Mouse (Mus musculus) forebrain, embryonic 13.5 days (tissue): Measurements from ENCODE around the gene Ppp1r32. TPM values are rescaled to one million over a fixed set of nuclear protein-coding genes. Genes with fewer than 3 reads are reported as not detected.

ENCODE experiments used
- ATAC-seq: fragments of 200-750 bp; cut with Nextera tagmentation; 2 replicates; pipeline ENCODE4 v1.8.0; 2017
- H3K27ac ChIP-seq: fragments of 300-500 bp; sonication (generic); 2 replicates; pipeline ENCODE4 v1.5.1; 2015; ENCODE audit warnings: inconsistent platforms, mild to moderate bottlenecking, moderate library complexity
- H3K27me3 ChIP-seq: fragments of 300-500 bp; sonication (generic); 2 replicates; pipeline ENCODE4 v1.6.1; 2015; ENCODE audit warnings: mild to moderate bottlenecking, inconsistent platforms
- H3K36me3 ChIP-seq: fragments of 300-500 bp; sonication (generic); 2 replicates; pipeline ENCODE4 v1.6.1; 2015; ENCODE audit warnings: mild to moderate bottlenecking, inconsistent platforms; ENCODE audit not compliant: poor library complexity, severe bottlenecking
- H3K4me1 ChIP-seq: fragments of 300-500 bp; sonication (generic); 2 replicates; pipeline ENCODE4 v1.6.1; 2015; ENCODE audit warnings: inconsistent platforms
- H3K4me2 ChIP-seq: fragments of 300-500 bp; sonication (generic); 2 replicates; pipeline ENCODE4 v1.6.1; 2015; ENCODE audit warnings: inconsistent platforms, mild to moderate bottlenecking, moderate library complexity
- H3K4me3 ChIP-seq: fragments of 300-500 bp; sonication (generic); 2 replicates; pipeline ENCODE4 v1.5.1; 2015; ENCODE audit warnings: mild to moderate bottlenecking, inconsistent platforms
- H3K9ac ChIP-seq: fragments of 300-500 bp; sonication (generic); 2 replicates; pipeline ENCODE4 v1.6.1; 2015; ENCODE audit warnings: mild to moderate bottlenecking, inconsistent platforms
- H3K9me3 ChIP-seq: fragments of 300-500 bp; sonication (generic); replicated peaks from 2 replicates; pipeline ENCODE4 v1.6.1; 2016; ENCODE audit warnings: inconsistent platforms
- WGBS: fragments of 180-500 bp; shearing (Covaris S2); methylation state at CpG from one replicate; pipeline ENCODE4 v1.1.7; 2015; 5-methylcytosine and 5-hydroxymethylcytosine counted together
- polyA plus RNA-seq: library from polyadenylated mRNA; unstranded; fragments of >200 nt; fragmentation: Nextera tagmentation; extraction: Ambion mirVana; gene quantifications from 2 replicates; pipeline ENCODE4 v1.2.1, GENCODE M21; 2015

The Ppp1r32 gene
- polyA plus RNA-seq, 1 experiment from 2014 or later, result 1.5 TPM

DNA sequence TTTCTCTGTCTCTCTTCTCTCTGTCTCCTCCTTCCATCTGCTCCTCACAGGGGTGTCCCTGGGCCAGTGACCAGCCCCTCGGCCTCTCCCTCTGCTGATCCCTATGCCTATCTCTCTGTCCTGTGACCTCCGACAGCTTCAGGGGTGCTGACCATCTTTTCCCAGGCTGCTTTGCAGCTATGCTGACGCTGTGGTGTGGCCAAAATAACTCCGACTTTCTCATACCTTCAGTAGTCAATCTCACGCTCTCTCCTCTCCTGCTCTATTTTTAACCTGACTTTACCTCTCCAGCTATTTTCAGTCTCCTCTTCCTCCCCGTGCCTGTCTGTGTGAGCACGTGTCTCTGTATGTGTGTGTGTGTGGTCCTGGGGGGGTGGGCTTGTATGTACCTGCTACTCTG, 49.5 kb downstream of the Ppp1r32 start:
- Histone ChIP-seq H3K4me1 (peaks cover 26% of the 10 kb centered on the region), H3K27ac (no peak overlapping the region), H3K4me3 (no peak overlapping the region), H3K4me2 (no peak overlapping the region), H3K36me3 (no peaks in the 10 kb centered on the region), H3K9ac (no peak overlapping the region), H3K9me3 (no peaks in the 10 kb centered on the region), H3K27me3 (no peaks in the 10 kb centered on the region)
- 71% methylated on average over 7 of the region's 7 CpGs for WGBS
- ATAC-seq, result no peak

DNA sequence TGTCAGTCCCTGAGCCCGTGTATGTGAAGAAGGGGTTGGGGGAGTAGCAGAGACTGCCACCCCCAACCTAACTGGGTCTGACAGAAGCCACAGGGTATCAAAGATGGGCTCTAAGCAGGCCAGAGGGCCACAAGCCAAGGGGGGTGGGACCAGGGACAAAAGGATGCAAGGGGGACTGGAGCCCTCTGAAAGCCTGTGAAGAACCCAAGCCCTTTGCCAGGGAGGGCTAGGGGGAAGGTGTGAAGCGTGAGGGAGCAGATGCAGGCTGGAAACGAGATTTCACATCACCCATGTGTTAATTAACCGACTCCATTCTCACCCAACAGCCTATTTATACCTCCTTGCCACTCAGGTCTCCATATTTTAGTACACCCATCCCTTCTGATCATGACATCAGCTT, 50.9 kb downstream of the Ppp1r32 start:
- Histone ChIP-seq H3K9ac (no peak overlapping the region), H3K27me3 (no peaks in the 10 kb centered on the region), H3K27ac (peak overlapping the region; percentile 6), H3K4me3 (no peak overlapping the region), H3K4me2 (no peak overlapping the region), H3K9me3 (no peaks in the 10 kb centered on the region), H3K36me3 (no peaks in the 10 kb centered on the region), H3K4me1 (peaks cover 26% of the 10 kb centered on the region)
- ATAC-seq, result peak; percentile 28; the same call in 1 of the 2 replicates
- 34% methylated on average over 4 of the region's 4 CpGs for WGBS

GRCm38 (mm10) chr19:10431410-10431809, 51.3 kb downstream of the Ppp1r32 start:
- H3K27ac ChIP-seq, result peak overlapping the region; percentile 6; the same call in 1 of the 2 replicates
- H3K4me3 ChIP-seq, result no peak overlapping the region
- no peak overlapping the region for H3K4me2 ChIP-seq
- 0 out of 2 replicates have a peak, but pooled peaks have one; percentile 6 for ATAC-seq
- WGBS, result 71% methylated on average over 3 of the region's 3 CpGs
- H3K27me3 ChIP-seq, result no peaks in the 10 kb centered on the region
- H3K4me1 ChIP-seq, result peaks cover 26% of the 10 kb centered on the region
- no peaks in the 10 kb centered on the region for H3K36me3 ChIP-seq
- H3K9ac ChIP-seq, result no peak overlapping the region
- H3K9me3 ChIP-seq, result no peaks in the 10 kb centered on the region

- WGBS, result 89% methylated on average over 8 of the region's 8 CpGs
- ATAC-seq, result no peak
Measured at GRCm38 (mm10) chr19:10429371-10429770, 53.4 kb downstream of the Ppp1r32 start.

GRCm38 (mm10) chr19:10427431-10427830, 55.3 kb downstream of the Ppp1r32 start:
- Histone ChIP-seq H3K4me3 (no peak overlapping the region), H3K9ac (no peak overlapping the region), H3K27me3 (peaks cover 6% of the 10 kb centered on the region; the same call in 1 of the 2 replicates), H3K27ac (no peak overlapping the region), H3K9me3 (no peaks in the 10 kb centered on the region), H3K4me1 (peaks cover 37% of the 10 kb centered on the region), H3K36me3 (no peaks in the 10 kb centered on the region), H3K4me2 (no peak overlapping the region)
- ATAC-seq, result no peak
- 86% methylated on average over 9 of the region's 9 CpGs for whole genome bisulfite sequencing

More at GRCm38 (mm10) chr19:10429371-10429770, 53.4 kb downstream of the Ppp1r32 start:
- Histone ChIP-seq H3K9me3 (no peaks in the 10 kb centered on the region), H3K4me3 (no peak overlapping the region), H3K36me3 (no peaks in the 10 kb centered on the region), H3K27ac (no peak overlapping the region), H3K4me1 (peaks cover 31% of the 10 kb centered on the region), H3K9ac (no peak overlapping the region), H3K27me3 (no peaks in the 10 kb centered on the region), H3K4me2 (no peak overlapping the region)

GRCm38 (mm10) chr19:10426793-10427192, 55.9 kb downstream of the Ppp1r32 start:
- H3K36me3 ChIP-seq, result no peaks in the 10 kb centered on the region

GRCm38 (mm10) chr19:10426312-10426711, 56.4 kb downstream of the Ppp1r32 start:
- Histone ChIP-seq H3K36me3 (no peaks in the 10 kb centered on the region), H3K27ac (no peak overlapping the region), H3K9me3 (no peaks in the 10 kb centered on the region), H3K9ac (no peak overlapping the region), H3K27me3 (peaks cover 6% of the 10 kb centered on the region; the same call in 1 of the 2 replicates), H3K4me1 (peaks cover 37% of the 10 kb centered on the region), H3K4me2 (no peak overlapping the region), H3K4me3 (no peak overlapping the region)
- 45% methylated on average over 25 of the region's 25 CpGs for WGBS
- no peak for ATAC-seq

More at GRCm38 (mm10) chr19:10426793-10427192, 55.9 kb downstream of the Ppp1r32 start:
- H3K4me1 ChIP-seq, result peaks cover 37% of the 10 kb centered on the region
- H3K27me3 ChIP-seq, result peaks cover 6% of the 10 kb centered on the region; the same call in 1 of the 2 replicates
- no peak overlapping the region for H3K4me2 ChIP-seq
- H3K9ac ChIP-seq, result no peak overlapping the region
- H3K27ac ChIP-seq, result no peak overlapping the region
- H3K9me3 ChIP-seq, result no peaks in the 10 kb centered on the region
- 54% methylated on average over 6 of the region's 6 CpGs for WGBS
- no peak overlapping the region for H3K4me3 ChIP-seq
- no peak for ATAC-seq

DNA sequence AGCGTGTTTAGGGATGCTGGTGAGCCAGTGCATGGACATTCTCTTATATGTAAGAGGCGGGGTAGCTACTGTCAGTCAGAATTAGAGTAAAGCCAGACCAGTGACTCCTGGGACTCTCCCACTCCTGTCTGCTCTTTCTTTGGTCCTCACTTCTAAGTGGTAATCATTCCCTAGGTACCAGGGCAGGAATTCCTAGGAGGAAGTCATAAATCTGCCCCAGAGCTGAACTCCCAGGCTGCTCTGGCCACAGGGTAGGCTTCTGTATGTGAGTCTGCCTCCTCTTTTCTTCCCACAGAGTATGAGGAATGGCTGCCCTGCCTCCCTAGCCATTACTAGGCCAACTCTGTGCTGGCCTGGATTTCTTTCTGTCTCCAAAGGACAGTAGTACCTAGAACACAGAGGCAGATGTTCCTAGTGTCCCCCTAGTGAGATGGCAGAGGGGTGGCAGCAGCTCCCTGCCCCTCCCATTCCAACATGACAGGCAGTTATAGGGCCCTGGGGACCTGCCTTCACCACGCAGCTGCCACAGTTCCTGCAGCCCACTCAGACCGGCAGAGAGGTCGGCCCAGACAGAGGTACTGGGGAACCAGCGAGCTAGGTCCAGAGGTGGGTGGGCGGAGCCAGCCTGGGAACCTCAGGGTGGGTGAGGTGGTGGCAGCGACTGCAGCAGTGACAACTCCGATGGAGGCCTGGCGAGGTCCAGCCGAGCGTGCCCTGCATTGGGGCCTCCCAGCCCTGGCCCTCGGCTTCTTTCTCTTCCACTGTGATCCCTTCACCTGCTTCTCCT, 57.1 kb downstream of the Ppp1r32 start:
- no peak overlapping the region; the same call in 1 of the 2 replicates for H3K27ac ChIP-seq
- no peak overlapping the region for H3K4me3 ChIP-seq
- H3K4me1 ChIP-seq, result peaks cover 33% of the 10 kb centered on the region
- WGBS, result 50% methylated on average over 13 of the region's 13 CpGs
- no peaks in the 10 kb centered on the region for H3K9me3 ChIP-seq
- H3K9ac ChIP-seq, result no peak overlapping the region
- no peaks in the 10 kb centered on the region for H3K36me3 ChIP-seq
- no peak for ATAC-seq
- peaks cover 6% of the 10 kb centered on the region; the same call in 1 of the 2 replicates for H3K27me3 ChIP-seq
- H3K4me2 ChIP-seq, result no peak overlapping the region

- Histone ChIP-seq H3K4me1 (peaks cover 24% of the 10 kb centered on the region), H3K9me3 (no peaks in the 10 kb centered on the region), H3K4me2 (no peak overlapping the region), H3K27ac (no peak overlapping the region), H3K9ac (no peak overlapping the region), H3K36me3 (no peaks in the 10 kb centered on the region), H3K27me3 (peaks cover 6% of the 10 kb centered on the region; the same call in 1 of the 2 replicates), H3K4me3 (no peak overlapping the region)
- ATAC-seq, result no peak
- WGBS, result 54% methylated on average over 1 of the region's 1 CpGs
Measured at GRCm38 (mm10) chr19:10424751-10425150, 58.0 kb downstream of the Ppp1r32 start.

Other genes with a start within 250 kb of the Ppp1r32 start
- 0.22 and 0.31 TPM in 2 replicates for gene Myrf, start 242.2 kb downstream of the Ppp1r32 start, polyA plus RNA-seq
- 3.2 TPM in 2 replicates for gene Dagla, start 178.1 kb downstream of the Ppp1r32 start, polyA plus RNA-seq
- 4.4 and 5.0 TPM in 2 replicates for gene Syt7, start 93.8 kb downstream of the Ppp1r32 start, polyA plus RNA-seq
- gene Lrrc10b, start 25.5 kb downstream of the Ppp1r32 start, polyA plus RNA-seq, result 0.25 and 0.40 TPM in 2 replicates
- gene Cpsf7, start 42.3 kb upstream of the Ppp1r32 start, polyA plus RNA-seq, result 50.6 and 54.3 TPM in 2 replicates
- gene Sdhaf2, start 43.2 kb upstream of the Ppp1r32 start, polyA plus RNA-seq, result 60.6 and 61.2 TPM in 2 replicates
- gene Tmem216, start 73.3 kb upstream of the Ppp1r32 start, polyA plus RNA-seq, result 50.8 and 61.6 TPM in 2 replicates
- 14.3 and 15.5 TPM in 2 replicates for gene Cyb561a3, start 94.2 kb upstream of the Ppp1r32 start, polyA plus RNA-seq
- gene Tmem138, start 94.4 kb upstream of the Ppp1r32 start, polyA plus RNA-seq, result 44.7 and 50.4 TPM in 2 replicates
- gene Ddb1, start 122.4 kb upstream of the Ppp1r32 start, polyA plus RNA-seq, result 278 and 318 TPM in 2 replicates
- gene Tkfc, start 122.7 kb upstream of the Ppp1r32 start, polyA plus RNA-seq, result 19.8 and 24.2 TPM in 2 replicates
- gene Vwce, start 151.3 kb upstream of the Ppp1r32 start, polyA plus RNA-seq, result 0.27 and 0.91 TPM in 2 replicates
- not detected in 2 replicates for gene Pga5, start 195.1 kb upstream of the Ppp1r32 start, polyA plus RNA-seq
- 32.1 and 33.3 TPM in 2 replicates for gene Vps37c, start 205.8 kb upstream of the Ppp1r32 start, polyA plus RNA-seq